Mouse (Mus musculus) MEL (cell line): ENCODE results near the gene Lrp10. TPM values are rescaled to one million over a fixed set of nuclear protein-coding genes. Genes with fewer than 3 reads are reported as not detected.

Experiments
- DNase-seq: peaks from one replicate; pipeline ENCODE4 v3.0.0; 2011; ENCODE audit warnings: low read depth, low spot score
- H3K27ac ChIP-seq: 2 replicates; pipeline ENCODE4 v1.5.1; 2012; ENCODE audit warnings: low read depth, mild to moderate bottlenecking, control low read depth, low read length, moderate library complexity; ENCODE audit not compliant: control insufficient read depth
- H3K27me3 ChIP-seq, 2 experiments: fragments of 150-350 bp in 1 of 2; sonication (generic) in 1 of 2; 2 replicates each; pipeline ENCODE4 v1.6.1; 2012; ENCODE audit warnings: low read length in 2 of 2, mild to moderate bottlenecking in 2 of 2, improper control_type of control experiment in 1 of 2, moderate library complexity in 1 of 2; ENCODE audit not compliant: insufficient read depth in 2 of 2, control insufficient read depth in 1 of 2
- H3K36me3 ChIP-seq, 2 experiments: 2 replicates each; pipeline ENCODE4 v1.6.1; 2012 to 2014; ENCODE audit warnings: low read length in 2 of 2, improper control_type of control experiment in 1 of 2, inconsistent platforms in 1 of 2, mild to moderate bottlenecking in 1 of 2; ENCODE audit not compliant: insufficient read depth in 2 of 2, control insufficient read depth in 1 of 2
- H3K4me1 ChIP-seq, 2 experiments: fragments of 150-350 bp in 1 of 2; sonication (generic) in 1 of 2; 2 replicates each; pipeline ENCODE4 v1.6.1; 2012; ENCODE audit warnings: low read length in 2 of 2, improper control_type of control experiment in 1 of 2, mild to moderate bottlenecking in 1 of 2; ENCODE audit not compliant: insufficient read depth in 2 of 2, control insufficient read depth in 1 of 2
- H3K4me3 ChIP-seq, 2 experiments: fragments of 150-350 bp in 1 of 2; sonication (generic) in 1 of 2; 2 replicates each; pipeline ENCODE4 v1.5.1; 2012; ENCODE audit warnings: low read depth in 2 of 2, low read length in 2 of 2, mild to moderate bottlenecking in 2 of 2, moderate library complexity in 2 of 2, control low read depth in 1 of 2, improper control_type of control experiment in 1 of 2; ENCODE audit not compliant: control insufficient read depth in 1 of 2, insufficient read depth in 1 of 2
- H3K79me2 ChIP-seq: 2 replicates; pipeline ENCODE4 v1.6.1; 2012; ENCODE audit warnings: mild to moderate bottlenecking, low read length, moderate library complexity; ENCODE audit not compliant: control insufficient read depth, poor library complexity, insufficient read depth
- H3K9ac ChIP-seq: 2 replicates; pipeline ENCODE4 v1.6.1; 2012; ENCODE audit warnings: low read depth, mild to moderate bottlenecking, control low read depth, low read length, moderate library complexity; ENCODE audit not compliant: control insufficient read depth, poor library complexity, severe bottlenecking
- H3K9me3 ChIP-seq: fragments of 150-350 bp; sonication (generic); replicated peaks from 2 replicates; pipeline ENCODE4 v1.6.1; 2012; ENCODE audit warnings: mild to moderate bottlenecking, low read length, improper control_type of control experiment, moderate library complexity; ENCODE audit not compliant: insufficient read depth
- JUND ChIP-seq: IDR thresholded peaks from 2 replicates; pipeline ENCODE4 v1.6.1; 2011; ENCODE audit warnings: low read depth, mild to moderate bottlenecking, improper control_type of control experiment, low read length
- MYC ChIP-seq: IDR thresholded peaks from 2 replicates; pipeline ENCODE4 v1.6.1; 2011; ENCODE audit warnings: low read depth, mild to moderate bottlenecking, low read length, improper control_type of control experiment, moderate library complexity
- NELFE ChIP-seq: IDR thresholded peaks from 2 replicates; pipeline ENCODE4 v1.6.1; 2011; ENCODE audit warnings: low read depth, low read length, improper control_type of control experiment
- NRF1 ChIP-seq: IDR thresholded peaks from 2 replicates; pipeline ENCODE4 v1.6.1; 2014; ENCODE audit warnings: low read depth, mild to moderate bottlenecking, inconsistent platforms, low read length, improper control_type of control experiment, moderate library complexity; ENCODE audit not compliant: poor library complexity, insufficient read depth, severe bottlenecking
- POLR2A ChIP-seq, 2 experiments: IDR thresholded peaks; 2 replicates each; pipeline ENCODE4 v1.6.1; 2011 to 2012; ENCODE audit warnings: low read length in 2 of 2, mild to moderate bottlenecking in 2 of 2, control low read depth in 1 of 2, improper control_type of control experiment in 1 of 2, low read depth in 1 of 2, moderate library complexity in 1 of 2; ENCODE audit not compliant: control insufficient read depth in 1 of 2, insufficient read depth in 1 of 2, poor library complexity in 1 of 2
- POLR2AphosphoS2 ChIP-seq: IDR thresholded peaks from 2 replicates; pipeline ENCODE4 v1.6.1; 2011; ENCODE audit warnings: low read length, improper control_type of control experiment
- SMC3 ChIP-seq: IDR thresholded peaks from 2 replicates; pipeline ENCODE4 v1.6.1; 2011; ENCODE audit warnings: low read depth, low read length, improper control_type of control experiment
- USF2 ChIP-seq, 2 experiments: IDR thresholded peaks; 2 replicates each; pipeline ENCODE4 v1.6.1; 2011 to 2012; ENCODE audit warnings: improper control_type of control experiment in 2 of 2, low read length in 2 of 2, borderline replicate concordance in 1 of 2, inconsistent platforms in 1 of 2, low read depth in 1 of 2, mild to moderate bottlenecking in 1 of 2; ENCODE audit not compliant: insufficient read depth in 1 of 2
- ZNF384 ChIP-seq: IDR thresholded peaks from 2 replicates; pipeline ENCODE4 v1.6.1; 2012; ENCODE audit warnings: low read depth, mild to moderate bottlenecking, inconsistent platforms, low read length, improper control_type of control experiment
- polyA plus RNA-seq, 2 experiments: library from polyadenylated mRNA; stranded (reverse) in 1 of 2; unstranded in 1 of 2; fragments of >175 nt in 1 of 2; fragments of >200 nt in 1 of 2; gene quantifications; 2 replicates each; pipeline versions ENCODE4 v1.2.1 to v1.2.4; 2012; ENCODE audit warnings: low replicate concordance in 2 of 2, low read depth in 1 of 2; ENCODE audit not compliant: insufficient read length in 2 of 2, insufficient read depth in 1 of 2, missing spikeins in 1 of 2
- total RNA-seq: library from RNA; depleted of rRNA; stranded (reverse); fragments of 300-350 nt; gene quantifications from 2 replicates; pipeline ENCODE4 v1.2.3, GENCODE M21; 2012

Lrp10 gene
- total and polyA plus RNA-seq, 3 experiments = 53.6 to 110 TPM; not detected in 1

GRCm38 (mm10) chr14:54426689-54427398 lies 37.1 kb upstream of the Lrp10 start, which contains the start of gene Mrpl52 (continued):
- peak; percentile 29; the same call in 1 of the 2 replicates for TF ChIP-seq POLR2AphosphoS2
- no peak for TF ChIP-seq NRF1
- TF ChIP-seq NELFE = peak; percentile 81

GRCm38 (mm10) chr14:54427696-54428095 lies 36.2 kb upstream of the Lrp10 start:
- Histone ChIP-seq H3K4me1 (peaks cover 5 to 42% of the 10 kb centered on the region in 2 experiments; a peak in 3 of 4 replicates), H3K36me3 (peaks cover 0 to 45% of the 10 kb centered on the region in 2 experiments; a peak in 2 of 4 replicates), H3K27me3 (no peaks in the 10 kb centered on the region), H3K9me3 (no peaks in the 10 kb centered on the region), H3K27ac (peak overlapping the region; percentile 100), H3K4me3 (peak overlapping the region; percentile 67 to 92), H3K79me2 (peaks cover 39% of the 10 kb centered on the region), H3K9ac (peak overlapping the region; percentile 94)
- TF ChIP-seq MYC (0 out of 2 replicates have a peak, but pooled peaks have one; percentile 43), USF2 (IDR thresholded peaks at IDR 0.05; ENCODE audit: borderline replicate concordance in 1 of 2, insufficient read depth in 1 of 2, low read depth in 1 of 2, low read length in 2 of 2) (no peak), ZNF384 (peak; percentile 69; the same call in 1 of the 2 replicates)
- DNase-seq = peak; percentile 70

- peaks cover 41% of the 10 kb centered on the region for H3K79me2 ChIP-seq
- peak; percentile 51 for DNase-seq
- H3K9ac ChIP-seq = peak overlapping the region; percentile 94
- H3K4me1 ChIP-seq = peaks cover 2 to 38% of the 10 kb centered on the region in 2 experiments; a peak in 3 of 4 replicates
- TF ChIP-seq SMC3 (no peak), POLR2A (IDR thresholded peaks at IDR 0.05; ENCODE audit: control insufficient read depth in 1 of 2, insufficient read depth in 1 of 2, low read depth in 1 of 2, low read length in 2 of 2, poor library complexity in 1 of 2) (peak in 1 of 2 experiments; percentile 36; a peak in 1 of 4 replicates), JUND (no peak)
- H3K27me3 ChIP-seq = no peaks in the 10 kb centered on the region
- H3K9me3 ChIP-seq = no peaks in the 10 kb centered on the region
- peak overlapping the region; percentile 100 for H3K27ac ChIP-seq
- peak overlapping the region in 1 of 2 experiments; percentile 92; a peak in 1 of 4 replicates for H3K4me3 ChIP-seq
- peaks cover 0 to 43% of the 10 kb centered on the region in 2 experiments; a peak in 2 of 4 replicates for H3K36me3 ChIP-seq
These were observed 35.5 kb upstream of the Lrp10 start for GRCm38 (mm10) chr14:54428421-54428820.
